Mouse (Mus musculus) testis, adult 2 months (tissue): ENCODE results near the gene Kcnip3.

Experiments
- CTCF ChIP-seq: fragments of 200-500 bp; IDR thresholded peaks from 2 replicates; pipeline ENCODE4 v1.5.1; 2012; ENCODE audit warnings: low read depth, mild to moderate bottlenecking, inconsistent platforms, low read length, moderate library complexity; ENCODE audit not compliant: control insufficient read depth, insufficient read depth, insufficient replicate concordance
- POLR2A ChIP-seq: fragments of 200-500 bp; IDR thresholded peaks from 2 replicates; pipeline ENCODE4 v1.6.1; 2012; ENCODE audit warnings: low read depth, mild to moderate bottlenecking, inconsistent platforms, low read length, moderate library complexity; ENCODE audit not compliant: control insufficient read depth

DNA sequence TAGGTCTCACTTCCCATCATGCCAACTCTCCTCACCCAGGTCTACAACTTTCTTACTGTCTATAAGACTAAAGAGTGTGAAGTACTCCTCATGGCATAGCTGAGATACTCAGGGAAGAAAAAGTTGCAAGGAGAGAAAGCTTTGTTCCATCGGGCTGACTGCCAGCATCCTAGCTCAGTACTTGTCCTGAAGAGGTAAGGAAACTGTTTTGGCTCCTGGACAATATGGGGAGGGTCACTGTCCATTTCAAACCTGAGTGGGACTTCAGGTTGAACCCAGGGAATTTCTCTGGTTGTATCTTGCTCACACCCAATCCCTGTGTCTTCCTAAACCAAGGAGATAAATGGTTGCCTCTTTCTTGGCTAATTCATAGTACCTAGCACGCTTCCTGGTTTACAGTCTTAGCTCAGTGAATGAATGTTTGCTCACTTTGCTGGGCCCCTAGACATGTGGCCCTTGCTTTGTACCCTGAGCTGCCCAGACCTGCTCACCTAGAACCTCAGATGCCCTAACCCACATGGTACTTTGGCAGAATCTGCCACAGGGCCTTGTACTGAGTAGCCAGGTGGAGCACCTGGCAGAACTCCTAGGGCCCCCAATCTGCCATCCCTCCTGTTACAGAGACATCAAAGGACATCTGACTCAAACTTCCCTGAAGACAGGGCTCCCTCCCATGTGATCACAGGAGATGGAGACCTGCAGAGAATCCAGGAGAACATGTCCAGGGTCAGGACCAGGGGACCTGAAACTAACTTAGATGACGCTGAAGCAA is 3.3 kb upstream of the Kcnip3 start:
- no peak for TF ChIP-seq CTCF
- no peak for TF ChIP-seq POLR2A
